Mouse (Mus musculus): ENCODE measurements around the gene Dao. TPM values are rescaled to one million over a fixed set of nuclear protein-coding genes. Genes with fewer than 3 reads are reported as not detected.

Gene Dao
- not detected for total RNA-seq (2021)
- long read RNA-seq, experiment 1: 0 reads
- long read RNA-seq, experiment 2: 0 reads

DNA sequence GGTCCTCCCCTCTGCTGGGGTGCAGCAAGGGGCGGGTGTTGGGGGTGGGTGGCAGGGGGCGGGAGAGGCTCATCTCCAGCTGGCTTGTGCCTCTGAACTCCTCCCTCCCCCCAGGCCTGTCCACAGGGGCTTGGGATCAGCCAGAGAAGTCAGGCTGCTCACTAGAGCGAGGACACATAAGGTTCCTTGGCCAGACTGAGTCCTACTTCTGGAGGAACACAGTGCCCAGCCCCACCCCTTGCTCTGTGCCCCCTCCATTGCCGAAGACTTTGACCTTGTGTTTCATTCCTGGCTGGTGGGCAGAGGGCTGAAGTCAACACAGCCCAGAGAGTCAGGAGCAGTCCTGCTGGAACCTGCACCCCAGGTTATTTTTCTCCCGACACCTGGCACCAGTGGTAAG lies at the start of gene Dao:
Dao (plus strand) TSS at position 162 of the 400 bp plus-strand sequence.
- DNase-seq: no peak

DNA sequence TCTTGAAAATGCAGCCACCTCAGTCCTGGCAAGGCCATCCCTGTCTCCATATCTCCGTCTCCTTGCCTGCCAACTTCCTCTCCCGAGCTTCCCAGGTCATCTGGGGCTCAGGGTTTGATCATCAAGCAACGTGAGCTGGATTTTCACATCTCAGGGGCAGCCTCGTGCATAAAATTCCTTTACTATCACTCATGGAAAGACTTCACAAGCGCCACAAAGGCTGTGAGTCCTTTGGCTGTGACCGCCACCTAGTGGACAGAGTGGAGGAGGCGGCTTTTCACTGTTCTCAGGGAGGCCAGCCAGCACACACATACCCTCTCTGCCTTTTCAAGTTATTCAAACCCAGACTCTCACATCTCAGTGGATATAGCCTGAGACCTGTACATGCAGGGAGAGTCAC lies 49.1 kb upstream of the Dao start:
- peak; percentile 89 to 95 for DNase-seq

DNA sequence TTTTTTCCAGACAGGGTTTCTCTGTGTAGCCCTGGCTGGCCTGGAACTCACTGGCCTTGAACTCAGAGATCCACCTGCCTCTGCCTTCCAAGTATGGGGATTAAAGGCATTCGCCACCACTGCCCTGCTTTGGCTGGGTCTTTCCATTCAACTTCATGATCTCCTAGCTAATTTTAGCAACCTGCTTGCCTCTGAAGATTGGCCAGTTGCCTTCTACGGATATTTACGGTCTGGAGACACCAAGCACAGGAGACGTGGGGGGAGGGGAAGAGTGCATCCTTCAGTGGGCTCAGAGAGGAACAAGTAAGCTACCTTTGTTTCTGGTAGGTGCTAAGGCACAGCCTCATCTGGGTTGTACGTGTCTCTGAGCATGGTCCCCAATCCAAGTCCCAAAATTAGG lies 48.2 kb upstream of the Dao start:
- DNase-seq: peak; percentile 52 to 56

DNA sequence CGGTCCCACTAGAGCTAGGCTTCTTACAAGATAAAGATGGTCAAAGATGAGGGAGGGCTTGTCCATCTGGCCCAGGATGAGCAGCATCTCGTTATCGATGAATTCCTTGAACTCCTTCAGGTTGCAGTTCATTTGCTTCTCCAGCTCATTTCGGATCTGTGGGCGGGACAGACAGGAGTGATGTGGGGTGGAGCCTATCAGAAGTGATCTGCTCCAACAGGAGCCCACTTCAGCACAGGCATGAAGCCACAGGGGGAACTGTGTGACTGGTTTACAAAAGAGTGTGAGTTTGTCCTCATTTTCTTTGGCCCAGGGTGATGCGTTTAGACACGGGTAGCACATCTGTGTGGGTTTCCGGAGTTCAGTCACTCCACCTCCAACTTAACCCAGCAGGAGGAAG lies 47.8 kb upstream of the Dao start:
- no peak for DNase-seq

DNA sequence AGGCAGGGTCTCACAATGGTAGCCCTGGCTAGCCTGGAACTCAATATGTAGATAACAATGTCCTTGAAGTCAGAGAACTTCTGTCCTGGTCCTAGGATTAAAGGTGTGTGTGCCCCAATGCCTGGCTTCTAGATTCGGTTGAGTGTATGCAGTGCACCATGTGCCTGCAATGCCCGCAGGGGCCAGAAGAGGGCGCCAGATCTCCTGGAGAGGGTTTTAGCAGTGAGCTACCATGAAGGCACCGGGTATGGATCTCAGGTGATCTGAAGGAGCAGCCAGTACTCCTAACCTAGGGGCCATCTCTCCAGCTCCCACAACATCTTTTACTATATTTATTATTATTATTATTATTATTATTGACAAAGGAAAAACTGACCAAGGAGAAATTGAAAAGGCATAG lies 47.0 kb upstream of the Dao start:
- peak; percentile 81 to 96 for DNase-seq

DNA sequence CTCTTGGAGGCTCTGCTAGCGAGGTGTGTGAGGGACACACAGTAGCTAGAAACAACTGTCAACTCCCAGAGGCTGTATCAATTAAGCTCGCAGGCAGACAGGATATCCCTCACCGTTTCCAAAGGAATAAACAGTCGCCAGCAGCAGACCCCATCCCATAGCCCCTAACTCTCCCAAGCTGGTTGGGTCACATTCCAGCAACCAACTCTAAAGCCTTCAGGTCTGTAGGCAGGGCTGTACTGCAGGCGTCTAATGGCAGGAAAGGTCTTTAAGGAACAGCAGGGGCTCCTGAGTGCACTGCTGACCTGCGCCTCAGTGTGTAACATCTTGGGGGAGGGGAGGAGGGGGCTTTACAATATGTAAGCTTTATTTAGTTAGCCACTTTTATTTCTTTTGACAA lies 44.5 kb upstream of the Dao start:
- no peak for DNase-seq

DNA sequence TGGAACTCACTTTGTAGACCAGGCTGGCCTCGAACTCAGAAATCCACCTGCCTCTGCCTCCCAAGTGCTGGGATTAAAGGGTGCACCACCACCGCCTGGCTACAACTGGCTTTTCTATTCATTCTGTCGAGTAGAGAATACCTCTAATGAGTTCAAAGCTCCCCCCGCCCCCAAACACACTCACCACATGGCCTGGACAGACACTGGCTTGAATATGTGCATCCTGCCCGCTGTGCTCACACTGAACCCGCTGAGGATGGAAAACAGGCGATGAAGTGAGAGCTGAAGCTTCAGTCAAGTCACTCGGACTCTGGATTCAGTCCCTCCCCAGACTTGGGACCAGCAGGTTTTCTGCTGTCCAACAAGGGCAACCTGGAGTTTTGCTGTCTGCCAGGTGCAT lies 43.1 kb upstream of the Dao start:
- DNase-seq: no peak

DNA sequence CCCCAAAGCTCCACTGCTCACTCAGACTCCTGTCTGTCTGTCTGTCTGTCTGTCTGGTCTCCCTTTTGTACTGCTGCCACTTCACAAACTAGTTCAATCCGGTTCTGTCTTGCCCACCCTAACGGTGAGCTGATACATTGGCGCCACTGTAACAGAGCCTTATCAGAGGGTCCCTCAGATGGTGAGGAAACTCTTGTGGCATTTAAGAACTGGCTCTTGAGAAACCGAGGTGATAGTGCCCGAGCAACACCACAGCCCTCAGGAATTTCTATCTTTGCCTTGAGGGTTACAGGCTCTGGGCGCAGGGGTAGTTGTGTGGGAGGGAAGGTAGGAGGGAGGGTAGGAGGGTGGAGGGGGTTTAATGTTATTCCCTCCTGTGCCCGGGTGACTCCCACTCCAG lies 41.7 kb upstream of the Dao start:
- no peak for DNase-seq

DNA sequence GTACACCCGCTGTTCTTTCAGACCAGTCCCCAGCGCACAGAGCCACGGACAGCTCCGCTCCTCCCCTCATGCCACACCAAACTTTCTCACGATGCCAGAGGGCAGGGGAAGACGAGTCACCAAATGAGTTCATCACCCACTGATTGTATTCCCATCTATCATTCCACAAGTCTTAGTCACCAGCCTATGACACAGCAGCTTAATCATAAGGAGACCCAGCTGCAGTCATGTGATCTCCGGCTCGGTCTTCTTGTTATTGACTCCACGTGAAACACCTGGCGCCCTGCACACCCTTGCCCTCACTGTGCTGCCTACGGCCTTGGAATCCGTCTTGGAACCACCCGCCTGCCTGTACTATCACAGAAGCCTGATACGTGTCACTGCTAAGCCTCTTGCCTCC lies 38.5 kb upstream of the Dao start:
- no peak for DNase-seq

DNA sequence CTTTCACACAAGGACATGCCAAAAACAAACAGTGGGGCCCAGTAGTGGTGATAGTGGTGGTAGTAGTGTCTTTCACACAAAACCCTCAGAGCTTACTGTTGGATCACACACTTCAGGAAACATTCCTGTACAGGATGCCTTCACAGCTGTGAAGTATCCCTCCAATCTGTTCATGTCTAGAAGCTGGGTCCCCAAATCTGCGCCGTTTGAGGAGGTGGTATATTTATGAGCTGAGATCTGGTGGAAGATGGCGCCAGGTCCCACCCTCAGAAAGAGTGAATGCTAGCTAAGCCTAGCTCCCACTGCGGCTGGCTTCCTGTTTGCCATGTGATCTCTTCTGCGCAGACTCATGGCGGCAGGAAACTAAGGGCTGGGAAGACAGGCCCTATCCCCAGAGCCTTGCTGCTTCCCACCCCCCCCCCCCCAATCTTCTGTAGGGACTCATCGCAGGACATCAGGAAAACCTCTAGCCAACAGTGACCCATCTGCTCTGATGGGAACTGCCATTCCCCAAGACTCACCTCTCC lies 37.8 kb upstream of the Dao start:
- DNase-seq: no peak

DNA sequence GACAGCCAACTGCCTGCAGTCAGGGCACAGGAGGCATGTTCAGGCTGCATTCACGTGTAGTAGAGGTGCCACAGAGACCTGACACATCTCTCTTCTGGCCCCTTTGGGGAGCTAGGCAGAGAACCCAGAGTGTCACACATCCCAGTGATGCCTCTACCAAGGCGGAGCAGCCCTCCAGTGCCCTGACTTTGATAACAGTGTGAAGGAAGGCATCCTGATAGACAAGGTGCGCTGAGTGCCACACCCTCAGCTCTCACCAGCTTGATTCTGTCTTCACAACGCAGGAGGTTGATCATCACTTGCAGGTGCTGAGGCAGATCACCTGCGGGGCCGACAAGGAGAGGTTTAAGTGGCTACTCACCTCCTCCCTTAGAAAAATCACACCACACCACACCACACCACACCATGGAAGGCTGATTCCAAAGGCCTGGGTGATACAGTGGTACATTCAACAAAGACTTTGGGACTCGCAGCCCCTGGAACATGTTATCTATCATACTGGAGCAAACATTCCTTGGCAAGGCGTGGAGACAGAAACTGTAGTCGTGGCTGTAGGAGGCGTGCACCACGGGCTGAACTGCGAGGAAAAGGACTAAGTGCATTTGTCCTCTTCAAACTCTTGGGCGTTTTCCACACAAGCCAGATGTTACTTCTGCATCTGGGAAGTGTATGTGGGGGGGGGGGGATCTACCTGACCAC lies 36.9 kb upstream of the Dao start:
- no peak for DNase-seq

DNA sequence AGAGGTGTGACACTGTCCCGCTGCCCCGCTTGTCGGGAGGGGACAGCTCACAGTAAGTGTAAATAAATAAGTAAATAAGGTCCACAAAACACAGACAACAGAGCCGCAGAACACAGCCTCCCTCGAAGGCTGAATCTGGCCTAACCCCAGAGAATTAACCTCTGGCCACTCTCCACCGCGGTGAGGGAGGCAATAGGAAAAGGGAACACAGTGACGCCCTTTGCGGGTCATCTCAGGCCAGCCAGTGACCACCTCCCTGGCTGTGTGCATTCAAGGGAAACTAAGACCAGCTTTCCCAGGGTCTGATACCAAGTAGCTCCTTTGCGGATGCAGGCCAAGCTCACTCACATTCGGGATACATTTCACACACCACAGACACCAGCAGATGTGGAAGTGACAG lies 35.1 kb upstream of the Dao start:
- DNase-seq: peak; percentile 57 to 69

DNA sequence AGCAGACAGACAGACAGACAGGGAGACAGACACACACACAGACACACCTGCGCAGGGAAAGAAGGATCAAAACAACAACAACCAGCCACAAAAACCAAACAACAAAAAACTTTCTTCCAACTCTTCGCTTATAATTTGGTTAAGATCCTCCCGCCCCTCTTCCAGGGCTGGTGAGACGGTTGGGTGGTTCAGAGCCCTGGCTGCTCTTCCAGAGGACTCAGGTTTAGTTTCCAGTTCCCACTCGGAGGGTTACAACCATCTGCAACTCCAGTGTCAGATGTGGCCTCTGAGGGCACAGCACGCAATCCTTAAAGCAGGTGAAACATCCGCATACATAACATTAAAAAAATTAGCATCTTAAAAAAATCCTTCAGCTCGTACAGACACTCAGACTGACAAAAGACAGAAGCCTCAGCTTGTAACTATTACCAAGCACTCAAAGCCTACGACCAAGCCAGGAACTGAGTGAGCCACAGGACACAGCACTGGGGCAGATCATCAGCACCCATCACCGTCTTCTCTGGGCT lies 32.0 kb upstream of the Dao start:
- no peak for DNase-seq

DNA sequence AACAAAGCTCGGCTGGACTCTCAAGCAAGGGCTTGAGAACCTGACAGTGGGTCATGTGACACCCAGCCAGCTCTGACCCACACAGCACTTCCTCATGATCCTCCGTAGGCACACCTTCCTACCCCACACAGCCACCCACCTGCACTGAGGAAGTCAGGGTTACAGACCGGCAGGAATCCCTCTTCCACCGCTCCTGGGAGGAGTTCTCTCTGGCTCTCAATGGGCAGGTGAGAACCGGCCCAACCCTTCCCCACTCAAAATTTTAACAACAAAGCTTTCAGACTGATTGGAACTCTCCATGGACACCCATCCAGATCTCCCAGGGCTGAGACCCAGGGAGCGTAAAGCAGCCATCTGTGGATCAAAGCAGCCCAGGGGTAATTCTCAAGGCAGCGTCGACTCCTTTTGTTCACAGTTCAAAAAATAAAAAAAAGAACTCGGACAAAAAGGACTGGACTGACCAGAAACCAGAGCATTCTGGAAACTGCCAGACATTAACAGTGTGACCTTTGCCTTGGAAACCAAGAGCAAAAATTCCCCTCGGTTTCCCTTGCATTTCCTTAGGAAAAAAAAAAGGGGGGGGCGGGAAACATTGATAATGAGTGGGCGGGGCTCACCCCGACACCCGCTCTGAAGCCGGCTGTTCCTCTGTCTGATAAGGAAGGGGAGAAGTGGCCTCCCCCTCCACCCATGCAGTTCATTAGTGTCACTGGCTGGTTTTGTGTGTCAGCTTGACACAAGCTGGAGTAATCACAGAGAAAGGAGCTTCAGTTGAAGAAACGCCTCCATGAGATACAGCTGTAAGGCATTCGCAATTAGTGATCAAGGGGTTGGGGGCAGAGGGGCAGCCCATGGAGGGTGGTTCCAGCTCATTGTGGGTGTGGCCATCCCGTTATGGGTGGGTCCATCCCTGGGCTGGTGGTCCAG lies 30.7 kb upstream of the Dao start:
- DNase-seq: peak; percentile 61 to 70

DNA sequence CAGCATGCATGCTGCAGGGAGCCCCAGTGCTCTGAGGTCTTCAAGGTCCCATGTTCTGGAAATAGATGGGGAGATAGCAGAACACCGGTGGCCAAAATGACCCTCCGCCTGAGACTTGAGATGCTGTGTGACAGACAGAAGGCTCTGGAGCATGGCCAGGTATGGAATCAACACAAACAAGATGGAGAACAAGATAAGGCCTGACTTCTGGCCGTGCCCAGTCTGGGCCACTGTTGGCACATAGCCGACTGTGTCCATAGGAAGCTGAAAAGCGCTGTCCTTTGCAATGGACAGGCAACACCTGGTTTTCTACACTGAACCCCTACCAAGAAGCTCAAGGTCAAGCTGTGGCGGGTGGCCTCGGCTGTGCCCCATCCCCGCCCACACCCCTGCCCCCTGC lies 29.7 kb upstream of the Dao start:
- no peak for DNase-seq

DNA sequence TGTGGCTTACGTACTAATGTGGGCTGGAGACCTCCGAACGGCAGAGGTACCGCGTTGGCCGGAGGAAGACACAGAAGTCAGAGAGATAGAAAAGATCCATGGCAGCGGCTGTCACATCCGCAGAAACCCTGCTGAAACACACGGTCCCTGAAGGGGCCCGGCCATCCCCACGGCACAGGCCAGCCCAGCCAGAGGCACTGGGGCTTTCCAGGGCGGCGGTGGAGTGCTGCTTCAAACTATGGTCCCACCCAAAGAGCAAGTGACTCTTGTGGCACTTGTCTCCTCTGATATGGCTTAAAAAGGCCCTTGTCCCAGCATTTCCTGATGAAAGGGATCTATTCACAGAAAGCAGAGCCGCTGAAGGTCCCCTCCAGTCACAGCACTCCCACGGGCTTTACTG lies 28.9 kb upstream of the Dao start:
- DNase-seq: no peak

DNA sequence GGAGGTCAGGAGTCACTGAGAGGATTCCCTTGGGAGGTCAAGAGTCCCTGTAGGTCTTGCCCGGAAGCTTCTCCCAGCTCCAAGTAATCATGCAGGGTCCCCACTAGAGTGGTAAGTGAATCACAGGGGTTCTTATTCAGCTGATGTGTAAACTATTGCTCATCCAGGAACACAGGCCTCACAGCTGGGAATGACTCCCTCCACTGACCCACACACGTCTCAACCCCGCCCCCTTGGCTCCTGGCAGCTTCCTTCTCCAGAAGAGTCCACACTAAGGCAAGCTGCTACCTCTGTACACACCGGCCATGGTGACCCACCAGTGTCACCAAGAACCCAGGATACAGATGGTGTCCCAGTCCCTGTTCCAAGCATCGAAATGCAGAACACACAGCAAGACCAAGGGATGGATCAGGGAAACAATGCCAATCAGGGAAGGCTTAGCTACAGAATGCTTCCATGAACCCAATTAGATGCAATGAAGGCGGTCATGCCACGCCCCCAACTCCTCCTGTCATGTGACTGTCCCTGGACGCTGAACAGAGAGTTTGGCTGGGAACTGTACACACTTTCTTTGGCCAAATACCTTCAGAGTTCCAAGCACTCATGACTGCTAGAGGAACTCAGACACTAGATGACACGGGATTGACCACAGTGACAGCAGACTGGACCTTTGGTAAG lies 27.8 kb upstream of the Dao start:
- DNase-seq: peak; percentile 90 to 91

DNA sequence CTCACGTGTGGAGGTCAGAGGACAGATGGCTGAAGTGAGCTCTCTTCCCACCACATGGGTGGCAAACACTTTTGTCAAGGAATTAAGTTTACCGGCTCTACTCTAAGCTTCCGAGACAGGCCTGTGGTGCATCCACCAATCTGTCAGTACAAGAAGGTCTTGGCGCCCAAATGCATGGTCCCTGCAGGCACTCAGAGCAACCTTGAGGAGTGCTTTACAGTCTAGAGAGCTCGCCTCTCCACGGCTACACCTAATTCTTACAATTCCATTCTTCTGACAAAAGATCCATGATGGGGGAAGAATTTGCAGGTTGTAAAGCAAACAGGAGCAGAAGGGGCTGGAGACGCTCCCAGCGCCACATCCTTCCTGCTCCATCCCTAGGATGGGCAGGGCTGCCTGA lies 26.9 kb upstream of the Dao start:
- DNase-seq: no peak

DNA sequence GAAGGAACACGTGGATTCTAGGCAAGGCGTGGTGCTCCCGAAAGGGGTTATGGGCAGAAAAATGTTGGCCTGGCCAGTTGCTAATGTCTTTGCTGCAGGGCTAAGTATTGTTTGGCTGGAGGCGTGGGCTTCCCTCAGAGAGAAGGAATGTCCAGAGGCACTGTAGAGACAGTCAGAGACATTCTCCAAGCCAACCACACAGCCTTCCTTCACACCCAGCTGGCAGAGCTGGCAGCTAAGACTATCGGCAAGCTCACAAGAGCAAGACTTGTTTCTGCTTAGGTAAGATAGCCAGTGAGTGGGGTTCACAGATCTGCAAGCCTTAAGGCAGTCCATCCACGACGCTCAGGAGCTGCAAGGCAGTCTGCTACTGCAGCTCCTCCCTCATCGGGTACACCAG lies 26.2 kb upstream of the Dao start:
- no peak for DNase-seq

DNA sequence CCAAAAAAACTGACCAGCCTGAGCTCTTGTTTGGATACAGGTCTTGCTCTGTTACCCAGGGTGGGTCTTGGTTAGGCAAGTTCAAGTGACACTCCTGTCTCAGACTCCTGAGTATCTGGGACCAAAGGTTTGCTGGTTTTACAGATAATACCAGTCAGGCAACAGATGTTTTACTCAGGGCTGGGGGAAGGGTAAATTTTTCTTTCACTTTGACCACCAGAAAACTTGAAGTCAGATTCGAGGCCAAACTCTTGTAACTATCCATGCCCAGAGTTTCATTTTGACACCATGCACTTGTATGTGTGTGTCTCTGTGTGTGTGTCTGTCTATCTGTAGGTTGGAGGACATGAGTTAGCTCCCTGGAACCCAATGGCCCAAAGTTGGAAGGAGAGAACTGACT lies 23.0 kb upstream of the Dao start:
- DNase-seq: no peak

DNA sequence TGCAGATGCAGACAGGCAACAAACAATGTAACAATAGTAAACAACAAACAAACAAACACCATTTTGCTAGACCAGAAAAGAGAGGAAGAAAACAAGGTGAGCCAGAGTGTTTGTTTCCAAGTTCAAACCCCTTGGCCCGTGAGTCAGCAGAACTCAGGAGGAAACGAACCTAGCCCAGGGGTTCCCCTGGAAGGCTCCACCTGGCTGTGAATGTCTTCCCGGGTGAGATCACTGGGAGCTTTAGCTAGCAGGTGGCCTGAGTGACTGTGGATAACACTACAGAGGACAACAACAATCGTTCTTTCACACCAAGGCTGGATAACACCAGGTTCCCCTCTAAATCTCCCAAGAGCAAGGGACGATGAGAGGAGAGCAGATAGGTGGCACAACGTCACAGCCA lies 22.3 kb upstream of the Dao start:
- DNase-seq: no peak

DNA sequence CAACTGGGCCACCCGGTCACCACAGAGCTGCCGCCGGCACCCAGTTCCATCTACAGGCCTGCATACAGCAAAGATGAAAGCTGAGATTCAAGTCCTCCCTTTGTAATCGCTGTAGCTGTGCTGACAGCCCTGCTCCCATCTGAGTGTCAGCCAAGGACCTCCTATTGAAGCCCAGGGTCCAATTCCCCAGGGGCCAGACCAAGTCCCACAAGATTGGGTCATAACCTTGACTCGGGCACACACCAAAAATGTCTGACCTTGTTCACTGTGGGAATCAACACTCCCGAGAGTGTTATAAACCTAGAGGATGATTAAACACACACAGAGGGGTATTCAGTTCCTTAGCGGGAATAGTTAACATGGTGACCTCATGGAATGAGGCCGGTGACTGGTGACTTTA lies 21.7 kb upstream of the Dao start:
- DNase-seq: no peak

DNA sequence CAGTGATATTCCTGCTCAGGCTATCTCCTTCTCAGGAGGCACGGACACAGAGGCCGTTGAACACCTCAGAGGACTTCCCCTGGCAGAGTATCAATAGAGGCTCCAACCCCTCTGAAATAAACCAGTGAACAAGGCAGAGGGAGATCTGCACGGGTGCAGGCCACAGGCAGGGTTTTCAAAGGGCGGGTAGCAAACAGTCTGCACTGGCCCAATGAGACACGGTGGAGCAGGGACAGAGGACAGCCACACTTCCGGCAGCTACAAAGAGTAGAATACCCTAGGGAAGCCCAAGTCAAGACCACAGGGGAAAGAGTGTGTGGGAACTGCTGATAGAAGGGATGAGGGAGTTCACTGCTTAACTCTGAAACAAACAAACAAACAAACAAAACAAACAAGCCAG lies 20.0 kb upstream of the Dao start:
- peak in 1 of 2 experiments; percentile 24 for DNase-seq

All from heart, adult 18-20 months (tissue).